In genomic region chr17:84009966-84010365, GRCm38 (mm10) we compare ENCODE assay signal across 17 mouse cellular contexts.
DNase-seq lines count a peak whose midpoint lies in the region; ATAC-seq lines count a peak whose summit lies in the region.
"Had no signal": no experiment of that assay in that cellular context is flagged by ENCODE, and none has a peak within 500 bp of the region (broad histone marks: within the 10 kb centered on the region; RNA-seq: fewer than 3 reads in every experiment).

No protein-coding gene starts in this region.

- no peak overlapping the region for H3K4me2 ChIP-seq in hindbrain, embryonic 15.5 days
- H3K4me2 ChIP-seq in hindbrain, embryonic 11.5 days (replicated peaks; ENCODE audit: low read depth, low read length) = no peak overlapping the region
- H3K4me2 ChIP-seq: embryonic facial prominence, embryonic 12.5 days; forebrain, embryonic 13.5 days; heart, embryonic 11.5 days; midbrain, embryonic 12.5 days had no signal

- DNase-seq in hindbrain, embryonic 11.5 days (ENCODE audit: low spot score) = no peak
- DNase-seq in induced T-regulatory cell, adult 2 months (ENCODE audit: low read depth) = peak; percentile 81
- DNase-seq in thymus, postnatal 0 days (ENCODE audit: low spot score) = peak; percentile 74
- DNase-seq in right cerebral cortex, postnatal 25 days = no peak
- no peak for DNase-seq in kidney, postnatal 14 days
- DNase-seq: cerebellum, adult 8-10 months; kidney, postnatal 36 days; lung, postnatal 14 days had no signal

- H3K27me3 ChIP-seq in hindbrain, embryonic 15.5 days = no peaks in the 10 kb centered on the region
- H3K27me3 ChIP-seq in hindbrain, embryonic 11.5 days (ENCODE audit: control insufficient read depth, insufficient read depth, low read length) = no peaks in the 10 kb centered on the region
- H3K27me3 ChIP-seq: embryonic facial prominence, embryonic 12.5 days; forebrain, embryonic 13.5 days; Patski had no signal

- no peaks in the 10 kb centered on the region for H3K9me3 ChIP-seq in hindbrain, embryonic 15.5 days
- no peaks in the 10 kb centered on the region for H3K9me3 ChIP-seq in hindbrain, embryonic 11.5 days (ENCODE audit: control insufficient read depth, low read length)
- H3K9me3 ChIP-seq: forebrain, embryonic 13.5 days; midbrain, embryonic 12.5 days had no signal

- 85% methylated on average over 7 of the region's 7 CpGs for WGBS in hindbrain, embryonic 15.5 days
- WGBS in hindbrain, embryonic 11.5 days = 86% methylated on average over 7 of the region's 7 CpGs

- no peak overlapping the region for H3K4me3 ChIP-seq in hindbrain, embryonic 15.5 days
- H3K4me3 ChIP-seq in hindbrain, embryonic 11.5 days (ENCODE audit: low read depth, low read length) = no peak overlapping the region
- H3K4me3 ChIP-seq: embryonic facial prominence, embryonic 12.5 days; forebrain, embryonic 13.5 days; midbrain, embryonic 12.5 days had no signal

- H3K36me3 ChIP-seq in hindbrain, embryonic 15.5 days = no peaks in the 10 kb centered on the region
- H3K36me3 ChIP-seq in hindbrain, embryonic 11.5 days (ENCODE audit: control insufficient read depth, insufficient read depth, low read length) = no peaks in the 10 kb centered on the region
- H3K36me3 ChIP-seq: embryonic facial prominence, embryonic 12.5 days; midbrain, embryonic 12.5 days had no signal

- peaks cover 7% of the 10 kb centered on the region; the same call in 1 of the 2 replicates for H3K4me1 ChIP-seq in hindbrain, embryonic 15.5 days (replicated peaks)
- no peaks in the 10 kb centered on the region for H3K4me1 ChIP-seq in hindbrain, embryonic 11.5 days (replicated peaks; ENCODE audit: control insufficient read depth, insufficient read depth, low read length)

- ATAC-seq in hindbrain, embryonic 15.5 days (ENCODE audit: low FRiP score, low read depth) = no peak
- ATAC-seq in hindbrain, embryonic 11.5 days (ENCODE audit: low FRiP score) = no peak
- peak; percentile 74 for ATAC-seq in CD4-positive, CD25-positive, alpha-beta regulatory T cell, adult 4 months
- ATAC-seq: intestine, postnatal 0 days; Patski had no signal

- peak overlapping the region; percentile 68; the same call in 1 of the 2 replicates for H3K27ac ChIP-seq in hindbrain, embryonic 15.5 days (replicated peaks)
- H3K27ac ChIP-seq in hindbrain, embryonic 11.5 days (ENCODE audit: low read depth, low read length) = no peak overlapping the region; the same call in 1 of the 2 replicates
- H3K27ac ChIP-seq: forebrain, embryonic 13.5 days; liver, embryonic 14.5 days; midbrain, embryonic 12.5 days had no signal

- H3K9ac ChIP-seq in hindbrain, embryonic 15.5 days = no peak overlapping the region
- H3K9ac ChIP-seq in hindbrain, embryonic 11.5 days (ENCODE audit: low read depth, low read length) = no peak overlapping the region
- H3K9ac ChIP-seq: embryonic facial prominence, embryonic 12.5 days; forebrain, embryonic 13.5 days; liver, embryonic 14.5 days; midbrain, embryonic 12.5 days had no signal

Comparison
In these comparisons a context has a peak if more than half of its experiments do, and no peak if none do; other contexts are left out.
1. DNase-seq: peak in induced T-regulatory cell, adult 2 months (single experiment) and thymus, postnatal 0 days (single experiment); none in hindbrain, embryonic 11.5 days (single experiment), right cerebral cortex, postnatal 25 days (single experiment) and kidney, postnatal 14 days (single experiment).